Mouse (Mus musculus): ENCODE measurements at regions not wholly inside any gene's neighbourhood (a gene's known extent, or its start where the extent isn't known, plus 50 kb on each side); places are given as distances from the start of the nearest gene placed in this dataset.
A peak's percentile ranks its signal among the peaks of the same experiment; 100 is the strongest.

GRCm38 (mm10) chr2:114275536-114275935, 74.3 kb upstream of the Zfp770 start:
- no peak for DNase-seq

DNA sequence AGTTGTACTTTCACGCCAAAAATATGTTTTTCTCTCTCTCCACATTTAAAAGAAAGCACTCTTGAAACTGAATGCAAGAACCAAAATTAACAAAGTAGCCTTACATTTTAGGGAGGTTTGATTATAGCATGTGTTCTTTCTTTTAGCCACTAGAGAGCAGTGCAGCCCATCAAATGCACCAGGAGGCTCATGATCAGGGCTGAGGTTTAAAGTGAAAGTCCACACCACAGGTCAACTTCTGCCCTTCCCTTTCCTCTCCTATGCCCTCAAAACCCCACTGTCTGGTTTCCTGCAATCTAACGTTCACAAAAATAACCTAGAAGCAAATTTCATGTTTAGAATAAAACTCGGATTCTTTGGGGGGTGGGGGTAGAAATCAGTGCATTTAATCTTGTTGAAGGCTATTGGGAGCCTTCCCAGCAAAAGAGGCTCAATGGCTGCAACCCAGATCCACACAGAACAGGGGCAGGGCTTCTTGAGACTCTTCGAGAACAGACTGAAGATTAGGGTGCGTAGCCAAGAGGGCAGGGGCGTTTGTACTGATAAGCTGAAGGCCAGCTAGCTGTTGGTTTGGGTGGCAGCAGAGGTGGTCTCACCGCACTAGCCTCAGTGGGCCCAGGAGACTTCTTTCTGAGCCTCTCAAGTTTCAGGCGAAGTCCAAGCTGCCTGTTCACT, 59.3 kb upstream of the Zfp770 start:
- intact Hi-C loops (cut with DNase I): loop anchor here (5.0 to 10.0 kb wide), 4 partner anchors 192 to 1842 kb away; no protein-coding TSS in a partner anchor
- peak; percentile 17 to 20 for DNase-seq

More at GRCm38 (mm10) chr2:114275536-114275935, 74.3 kb upstream of the Zfp770 start:
- intact Hi-C loops (cut with DNase I): no loop called here

DNA sequence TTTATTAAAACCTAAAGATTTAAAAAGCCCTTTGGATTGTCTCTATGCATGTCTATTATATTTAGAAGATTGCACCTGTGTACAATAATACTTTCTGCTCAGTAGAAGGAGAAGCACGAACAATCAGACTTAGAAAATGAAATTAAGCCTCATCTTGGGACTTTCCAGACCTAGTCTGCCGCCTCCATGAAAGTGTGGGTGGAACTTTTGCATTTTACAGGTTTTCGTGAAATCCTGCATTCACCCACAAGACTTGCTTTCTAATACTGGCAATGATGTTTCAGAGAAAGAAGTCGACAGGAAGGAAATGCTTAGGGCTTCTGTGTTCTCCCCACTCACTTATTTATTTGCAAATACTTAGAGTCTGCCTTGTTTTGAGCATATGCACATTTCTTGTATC, 58.3 kb upstream of the Zfp770 start:
- DNase-seq: no peak
- intact Hi-C loops (cut with DNase I): no loop called here

Data from heart, postnatal 36 days (tissue).